Mouse (Mus musculus) heart, embryonic 13.5 days (tissue): Measurements from ENCODE around the gene 2310007B03Rik. TPM values are rescaled to one million over a fixed set of nuclear protein-coding genes. Genes with fewer than 3 reads are reported as not detected.

Source experiments
- ATAC-seq: fragments of 200-750 bp; cut with Nextera tagmentation; 2 replicates; pipeline ENCODE4 v1.8.0; 2017; ENCODE audit warnings: moderate TSS enrichment; ENCODE audit not compliant: insufficient number of reproducible peaks, low FRiP score, low TSS enrichment; ENCODE audit errors: extremely low read depth
- H3K27ac ChIP-seq: fragments of 300-500 bp; sonication (generic); replicated peaks from 2 replicates; pipeline ENCODE4 v1.5.1; 2015; ENCODE audit warnings: moderate library complexity, mild to moderate bottlenecking, inconsistent platforms
- H3K27me3 ChIP-seq: fragments of 300-500 bp; sonication (generic); replicated peaks from 2 replicates; pipeline ENCODE4 v1.6.1; 2015; ENCODE audit warnings: mild to moderate bottlenecking, inconsistent platforms
- H3K36me3 ChIP-seq: fragments of 300-500 bp; sonication (generic); 2 replicates; pipeline ENCODE4 v1.6.1; 2015; ENCODE audit warnings: mild to moderate bottlenecking, inconsistent platforms
- H3K4me1 ChIP-seq: fragments of 300-500 bp; sonication (generic); 2 replicates; pipeline ENCODE4 v1.6.1; 2015; ENCODE audit warnings: inconsistent platforms
- H3K4me2 ChIP-seq: fragments of 300-500 bp; sonication (generic); 2 replicates; pipeline ENCODE4 v1.6.1; 2015; ENCODE audit warnings: inconsistent platforms, mild to moderate bottlenecking, moderate library complexity
- H3K4me3 ChIP-seq: fragments of 300-500 bp; sonication (generic); 2 replicates; pipeline ENCODE4 v1.5.1; 2015; ENCODE audit warnings: moderate library complexity, mild to moderate bottlenecking, inconsistent platforms
- H3K9ac ChIP-seq: fragments of 300-500 bp; sonication (generic); 2 replicates; pipeline ENCODE4 v1.6.1; 2015; ENCODE audit warnings: inconsistent platforms, mild to moderate bottlenecking, moderate library complexity
- H3K9me3 ChIP-seq: fragments of 300-500 bp; sonication (generic); 2 replicates; pipeline ENCODE4 v1.6.1; 2016; ENCODE audit warnings: inconsistent platforms
- WGBS: fragments of 180-500 bp; shearing (Covaris S2); methylation state at CpG from one replicate; pipeline ENCODE4 v1.1.7; 2015; ENCODE audit warnings: mixed read lengths; 5-methylcytosine and 5-hydroxymethylcytosine counted together
- polyA plus RNA-seq: library from polyadenylated mRNA; unstranded; fragments of >200 nt; fragmentation: Nextera tagmentation; extraction: Ambion mirVana; gene quantifications from 2 replicates; pipeline ENCODE4 v1.2.1, GENCODE M21; 2015

Gene 2310007B03Rik
- polyA plus RNA-seq, 1 experiment from 2014 or later, result 0.12 TPM

GRCm38 (mm10) chr1:93159566-93160500 is 915 bp downstream of the 2310007B03Rik start:
- no peak overlapping the region for H3K9ac ChIP-seq
- WGBS, result 78% methylated on average over 21 of the region's 21 CpGs
- no peaks in the 10 kb centered on the region for H3K36me3 ChIP-seq
- H3K9me3 ChIP-seq, result no peaks in the 10 kb centered on the region
- no peak overlapping the region for H3K27ac ChIP-seq
- H3K4me1 ChIP-seq, result 0 out of 2 replicates have a peak, but pooled peaks cover 3% of the 10 kb centered on the region
- no peak overlapping the region for H3K4me3 ChIP-seq
- no peak for ATAC-seq
- H3K27me3 ChIP-seq, result peaks cover 76% of the 10 kb centered on the region
- no peak overlapping the region for H3K4me2 ChIP-seq

- Histone ChIP-seq H3K9me3 (no peaks in the 10 kb centered on the region), H3K4me3 (no peak overlapping the region), H3K9ac (no peak overlapping the region), H3K4me2 (no peak overlapping the region), H3K36me3 (no peaks in the 10 kb centered on the region), H3K4me1 (0 out of 2 replicates have a peak, but pooled peaks cover 3% of the 10 kb centered on the region), H3K27me3 (peaks cover 76% of the 10 kb centered on the region), H3K27ac (no peak overlapping the region)
- ATAC-seq, result no peak
- WGBS, result 75% methylated on average over 8 of the region's 8 CpGs
Observed at GRCm38 (mm10) chr1:93158916-93159315, 1.8 kb downstream of the 2310007B03Rik start.

- Histone ChIP-seq H3K9ac (no peak overlapping the region), H3K4me3 (no peak overlapping the region), H3K4me1 (0 out of 2 replicates have a peak, but pooled peaks cover 3% of the 10 kb centered on the region), H3K36me3 (no peaks in the 10 kb centered on the region), H3K27me3 (peaks cover 76% of the 10 kb centered on the region), H3K9me3 (no peaks in the 10 kb centered on the region), H3K4me2 (no peak overlapping the region), H3K27ac (no peak overlapping the region)
- ATAC-seq, result no peak
- 54% methylated on average over 4 of the region's 4 CpGs for WGBS
Observed at GRCm38 (mm10) chr1:93157566-93157965, 3.2 kb downstream of the 2310007B03Rik start.

GRCm38 (mm10) chr1:93150907-93151661 is 9.7 kb downstream of the 2310007B03Rik start:
- no peak for ATAC-seq
- H3K36me3 ChIP-seq, result no peaks in the 10 kb centered on the region
- H3K27ac ChIP-seq, result peak overlapping the region; percentile 42; the same call in 1 of the 2 replicates
- WGBS, result 29% methylated on average over 2 of the region's 2 CpGs
- no peak overlapping the region for H3K4me3 ChIP-seq
- H3K9me3 ChIP-seq, result no peaks in the 10 kb centered on the region
- H3K27me3 ChIP-seq, result peaks cover 72% of the 10 kb centered on the region
- peaks cover 9% of the 10 kb centered on the region for H3K4me1 ChIP-seq
- no peak overlapping the region for H3K4me2 ChIP-seq
- H3K9ac ChIP-seq, result no peak overlapping the region

- Histone ChIP-seq H3K36me3 (no peaks in the 10 kb centered on the region), H3K4me1 (peaks cover 15% of the 10 kb centered on the region), H3K27ac (no peak overlapping the region), H3K4me3 (no peak overlapping the region), H3K9me3 (no peaks in the 10 kb centered on the region), H3K9ac (no peak overlapping the region), H3K4me2 (no peak overlapping the region), H3K27me3 (peaks cover 66% of the 10 kb centered on the region)
- no peak for ATAC-seq
- 54% methylated on average over 9 of the region's 9 CpGs for WGBS
Observed at GRCm38 (mm10) chr1:93144176-93144575, 16.6 kb downstream of the 2310007B03Rik start.

- Histone ChIP-seq H3K9ac (no peak overlapping the region), H3K36me3 (no peaks in the 10 kb centered on the region), H3K4me1 (peaks cover 22% of the 10 kb centered on the region), H3K27me3 (peaks cover 63% of the 10 kb centered on the region), H3K9me3 (no peaks in the 10 kb centered on the region), H3K4me3 (no peak overlapping the region), H3K27ac (no peak overlapping the region), H3K4me2 (no peak overlapping the region)
- ATAC-seq, result no peak
- 64% methylated on average over 1 of the region's 1 CpGs for WGBS
Observed at GRCm38 (mm10) chr1:93142871-93143270, 17.9 kb downstream of the 2310007B03Rik start.

GRCm38 (mm10) chr1:93139713-93140112 is 21.0 kb downstream of the 2310007B03Rik start:
- WGBS, result 51% methylated on average over 7 of the region's 7 CpGs
- Histone ChIP-seq H3K4me1 (peaks cover 19% of the 10 kb centered on the region), H3K4me3 (no peak overlapping the region), H3K27me3 (peaks cover 59% of the 10 kb centered on the region), H3K9ac (no peak overlapping the region), H3K27ac (no peak overlapping the region), H3K9me3 (no peaks in the 10 kb centered on the region), H3K36me3 (no peaks in the 10 kb centered on the region), H3K4me2 (no peak overlapping the region)
- ATAC-seq, result no peak

- Histone ChIP-seq H3K4me1 (peaks cover 8% of the 10 kb centered on the region), H3K27me3 (peaks cover 55% of the 10 kb centered on the region), H3K36me3 (no peaks in the 10 kb centered on the region), H3K4me2 (no peak overlapping the region), H3K27ac (no peak overlapping the region), H3K9me3 (no peaks in the 10 kb centered on the region), H3K4me3 (no peak overlapping the region), H3K9ac (no peak overlapping the region)
- no peak for ATAC-seq
- 56% methylated on average over 6 of the region's 6 CpGs for WGBS
Observed at GRCm38 (mm10) chr1:93138534-93138933, 22.2 kb downstream of the 2310007B03Rik start.

GRCm38 (mm10) chr1:93135036-93135526 is 25.7 kb downstream of the 2310007B03Rik start, which contains the start of gene Agxt:
TSS of gene Agxt (plus strand) at chr1:93135240.
- 83% methylated on average over 12 of the region's 12 CpGs for WGBS
- no peak within 1 kb of the TSS for H3K9ac ChIP-seq
- no peak within 1 kb of the TSS for H3K4me3 ChIP-seq
- no peak for ATAC-seq
- no peak within 1 kb of the TSS for H3K27ac ChIP-seq
- H3K9me3 ChIP-seq, result no peaks in the 10 kb centered on the region
- peaks cover 7% of the 10 kb centered on the region for H3K4me1 ChIP-seq
- no peak within 1 kb of the TSS for H3K4me2 ChIP-seq
- no peaks in the 10 kb centered on the region for H3K36me3 ChIP-seq
- peaks cover 48% of the 10 kb centered on the region for H3K27me3 ChIP-seq

- Histone ChIP-seq H3K9me3 (no peaks in the 10 kb centered on the region), H3K4me2 (no peak overlapping the region), H3K4me1 (no peaks in the 10 kb centered on the region), H3K4me3 (no peak overlapping the region), H3K9ac (no peak overlapping the region), H3K27ac (no peak overlapping the region), H3K36me3 (no peaks in the 10 kb centered on the region), H3K27me3 (peaks cover 34% of the 10 kb centered on the region)
- ATAC-seq, result no peak
- 46% methylated on average over 8 of the region's 8 CpGs for WGBS
Observed at GRCm38 (mm10) chr1:93132676-93133075, 28.1 kb downstream of the 2310007B03Rik start.
